Mouse (Mus musculus) C2C12 (cell line): ENCODE data around the gene Gm21887.
"Not testable (repeated sequence)": the region's sequence is repeated elsewhere in the genome, so short reads cannot be mapped to it uniquely, and the experiment has no call there.

Source experiments
- CTCF ChIP-seq: IDR thresholded peaks from one replicate; pipeline ENCODE4 v1.5.1; 2011; ENCODE audit not compliant: control insufficient read depth, insufficient read depth, insufficient read length
- USF1 ChIP-seq: IDR thresholded peaks from one replicate; pipeline ENCODE4 v1.6.1; 2011; ENCODE audit warnings: low read depth, mild to moderate bottlenecking, control low read depth, moderate library complexity

DNA sequence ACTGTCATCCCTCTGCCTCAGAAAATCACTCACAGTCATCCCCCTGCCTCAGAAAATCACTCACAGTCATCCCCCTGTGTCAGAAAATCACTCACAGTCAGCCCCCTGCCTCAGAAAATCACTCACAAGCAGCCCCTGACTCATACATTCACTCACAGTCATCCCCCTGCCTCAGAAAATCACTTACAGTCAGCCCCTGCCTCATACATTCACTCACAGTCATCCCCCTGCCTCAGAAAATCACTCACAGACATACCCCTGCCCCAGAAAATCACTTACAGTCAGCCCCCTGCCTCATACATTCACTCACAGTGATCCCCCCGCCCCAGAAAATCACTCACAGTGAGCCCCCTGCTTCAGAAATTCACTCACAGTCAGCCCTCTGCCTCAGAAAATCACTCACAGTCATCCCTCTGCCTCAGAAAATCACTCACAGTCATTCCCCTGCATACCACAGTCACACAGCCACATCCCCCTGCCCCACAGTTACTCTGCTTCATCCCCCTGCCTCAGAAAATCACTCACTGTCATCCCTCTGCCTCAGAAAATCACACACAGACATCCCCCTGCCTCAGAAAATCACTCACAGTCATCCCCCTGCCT is 3.7 kb upstream of the Gm21887 start:
- not testable (repeated sequence) for TF ChIP-seq CTCF, USF1
